Mouse (Mus musculus) 3T3-L1 (cell line): Measurements from ENCODE around the gene Galnt18.

Experiments used
- DNase-seq: peaks from one replicate; pipeline ENCODE4 v3.0.0-alpha.2; 2015; ENCODE audit warnings: low read depth, low spot score

Gene Galnt18

DNA sequence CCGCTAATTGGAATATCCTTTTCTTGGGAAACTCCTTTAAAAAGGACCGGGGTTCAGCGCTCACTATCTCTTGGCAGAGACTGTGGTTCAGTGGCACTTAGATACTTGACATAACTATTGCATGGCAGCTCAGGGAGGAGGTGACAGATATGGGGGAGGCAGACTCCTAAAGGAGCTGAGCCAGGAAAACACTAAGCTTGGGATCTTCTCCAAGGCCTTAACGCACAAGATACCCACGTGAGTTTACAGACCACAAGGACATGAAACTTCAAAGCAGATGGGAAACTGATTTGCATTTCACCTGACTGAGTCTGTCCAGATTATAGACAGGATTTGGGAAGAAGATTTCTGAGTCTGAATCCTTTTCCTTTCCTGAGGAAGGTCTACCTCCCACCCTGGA lies 141.3 kb downstream of the Galnt18 start:
- no peak for DNase-seq

GRCm38 (mm10) chr7:111637866-111638448 lies 141.8 kb downstream of the Galnt18 start:
- DNase-seq, result no peak

GRCm38 (mm10) chr7:111636503-111636902 lies 143.3 kb downstream of the Galnt18 start:
- DNase-seq, result no peak

DNA sequence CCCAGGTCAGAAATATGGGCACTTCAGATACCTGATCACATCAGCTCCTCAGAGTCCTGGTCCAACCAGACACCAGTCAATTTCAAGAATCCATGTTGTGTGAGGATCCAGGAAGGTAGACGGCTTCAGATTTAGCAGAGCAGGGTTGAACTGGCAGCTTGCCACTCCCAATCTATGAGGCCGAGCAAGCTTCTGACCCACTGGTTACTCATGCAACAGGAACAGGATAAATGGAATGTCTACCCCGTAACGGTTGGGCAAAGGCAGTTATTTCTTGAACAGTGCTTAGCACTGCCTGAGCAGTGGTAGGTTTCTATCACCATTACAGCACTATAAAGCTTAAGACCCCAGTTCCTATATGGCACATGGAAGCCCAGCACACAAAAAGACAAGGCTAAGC lies 148.5 kb downstream of the Galnt18 start:
- peak; percentile 39 for DNase-seq

DNA sequence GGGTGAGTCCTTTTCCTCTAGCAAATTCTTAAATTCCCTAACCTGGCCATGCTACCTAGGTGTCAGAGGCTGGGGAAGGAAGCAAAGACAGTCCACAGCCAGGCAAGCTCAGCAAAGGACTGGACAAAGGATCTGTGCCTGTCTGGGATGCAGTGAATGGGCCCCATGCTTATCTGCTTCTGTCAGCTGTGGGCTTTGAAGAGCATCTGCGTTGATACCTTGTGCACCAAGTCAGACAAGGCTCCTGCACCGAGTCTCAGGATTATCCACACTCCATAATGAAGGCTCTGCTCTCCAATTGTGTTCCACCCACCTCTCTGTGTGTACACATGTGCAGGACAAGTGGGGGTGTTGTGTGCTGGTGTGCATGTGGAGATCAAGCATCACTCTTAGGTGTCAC lies 153.5 kb downstream of the Galnt18 start:
- no peak for DNase-seq

DNA sequence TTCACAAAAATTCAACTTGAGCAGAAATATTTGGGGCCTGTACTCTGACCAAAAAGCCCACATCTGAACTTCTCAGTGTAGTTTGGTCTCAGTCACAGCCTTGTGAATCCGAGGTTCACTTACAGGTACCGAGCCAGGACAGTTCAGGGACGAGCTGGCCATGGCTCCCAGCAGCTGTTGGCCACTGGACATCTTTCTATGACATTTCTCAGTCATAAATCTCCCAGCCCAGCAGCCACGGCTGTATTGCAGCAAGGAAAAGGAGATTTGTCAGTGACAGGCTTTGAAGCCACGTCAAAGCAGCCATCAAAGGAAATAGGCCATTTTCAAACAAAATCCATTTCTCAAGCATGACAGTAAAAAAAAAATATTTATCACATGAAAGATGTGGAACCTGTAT lies 154.0 kb downstream of the Galnt18 start:
- DNase-seq, result no peak

DNA sequence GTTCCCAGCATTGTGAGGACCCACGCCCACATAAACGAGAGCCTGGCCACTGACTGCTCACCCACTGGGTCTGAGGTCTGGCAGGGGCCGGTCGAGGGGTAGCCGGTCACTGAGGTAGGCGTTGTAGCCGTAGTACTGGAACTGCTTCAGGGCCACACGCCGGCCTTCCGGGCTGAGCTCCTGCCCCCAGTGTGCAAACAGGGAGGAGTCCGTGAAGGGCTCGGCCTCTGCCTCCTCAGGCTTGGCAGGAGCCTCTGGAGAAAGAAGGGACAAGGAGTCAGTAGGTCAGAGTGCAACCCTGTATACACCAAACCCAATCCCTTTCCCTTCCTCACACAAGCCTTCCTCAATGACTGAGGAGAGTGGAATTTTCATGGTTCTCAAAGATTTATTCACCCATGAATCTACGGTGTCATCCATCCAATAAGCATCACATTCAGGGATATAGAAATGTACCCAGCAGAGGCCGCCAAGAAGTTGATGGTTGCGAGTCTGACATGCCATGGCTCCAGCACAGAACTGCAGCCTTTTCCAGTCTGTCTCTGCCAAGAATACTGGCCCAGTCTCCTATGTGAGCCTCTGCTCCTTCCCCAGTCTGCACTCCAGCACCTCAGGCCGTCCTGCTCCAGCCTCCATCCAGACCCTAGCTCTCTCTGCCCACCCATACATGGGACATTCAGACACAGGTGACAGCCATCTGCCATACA lies 163.4 kb downstream of the Galnt18 start:
- no peak for DNase-seq

DNA sequence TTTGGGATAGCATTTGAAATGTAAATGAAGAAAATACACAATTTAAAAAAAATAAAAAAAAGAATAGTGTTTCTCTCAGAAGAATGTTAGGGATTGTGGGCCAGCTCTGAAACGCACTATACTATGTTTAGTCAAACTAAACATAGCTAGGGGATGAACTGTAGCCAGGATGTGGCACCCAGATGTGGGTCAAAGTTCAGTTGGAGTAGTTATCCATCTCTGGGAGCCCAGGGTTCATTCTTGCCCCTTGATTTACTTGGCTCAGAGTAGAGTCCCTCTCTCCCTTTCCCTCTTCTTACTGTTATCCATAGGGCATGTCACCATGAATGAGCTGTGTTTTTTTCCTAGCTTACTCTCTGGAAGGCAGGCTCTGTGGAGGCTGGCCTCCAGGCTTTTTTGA lies 165.3 kb downstream of the Galnt18 start:
- no peak for DNase-seq

- no peak for DNase-seq
These were observed 172.3 kb downstream of the Galnt18 start for GRCm38 (mm10) chr7:111607476-111607875.

DNA sequence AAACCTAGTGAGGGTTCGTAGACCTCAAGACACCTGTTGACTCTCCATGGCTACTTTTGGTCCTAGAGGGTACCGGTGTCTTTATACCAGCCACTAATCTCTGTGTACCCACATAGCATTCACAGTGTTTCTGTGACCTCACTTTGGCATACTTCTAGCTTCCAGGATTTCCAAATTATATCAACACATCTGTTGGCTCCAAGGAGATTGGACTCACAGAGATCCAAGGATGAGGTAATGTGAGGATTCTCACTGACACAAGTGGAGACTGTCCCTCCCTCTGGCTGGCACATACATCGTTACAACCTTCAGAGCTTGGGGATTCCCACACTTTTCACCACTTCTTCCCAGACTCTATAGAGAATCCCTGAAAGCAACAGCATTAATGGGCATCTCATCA lies 173.7 kb downstream of the Galnt18 start:
- no peak for DNase-seq

GRCm38 (mm10) chr7:111605663-111606062 lies 174.1 kb downstream of the Galnt18 start:
- DNase-seq, result no peak

DNA sequence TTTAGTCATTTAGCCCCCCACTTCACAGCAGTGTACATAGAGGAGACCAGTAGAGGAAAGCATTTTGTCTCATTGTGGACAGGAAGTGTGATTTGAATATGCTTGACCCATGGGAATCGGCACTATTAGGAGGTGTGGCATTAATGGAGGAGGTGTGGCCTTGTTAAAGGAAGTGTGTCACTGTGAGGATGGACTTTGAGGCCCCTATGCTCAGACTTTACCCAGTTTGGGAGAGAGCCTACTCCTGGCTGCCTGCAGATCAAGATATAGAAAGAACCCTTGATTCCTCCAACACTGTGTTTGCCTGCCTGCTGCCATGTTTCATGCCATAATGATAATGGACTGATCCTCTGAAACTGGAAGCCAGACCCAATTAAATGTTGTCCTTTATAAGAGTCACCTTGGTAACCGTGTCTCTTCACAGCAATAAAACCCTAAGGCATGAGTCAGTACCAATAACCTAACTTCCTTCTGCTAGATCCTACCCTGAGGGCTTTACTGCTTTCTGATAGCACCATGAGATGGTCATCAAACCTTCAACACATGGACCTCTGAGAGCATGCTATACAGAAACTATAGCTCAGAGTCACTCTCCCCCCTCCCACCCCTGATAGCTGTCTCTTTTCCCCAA lies 175.1 kb downstream of the Galnt18 start:
- DNase-seq, result no peak

- DNase-seq, result no peak
These were observed 176.6 kb downstream of the Galnt18 start for GRCm38 (mm10) chr7:111603186-111603585.

- DNase-seq, result peak; percentile 38
These were observed 178.3 kb downstream of the Galnt18 start for GRCm38 (mm10) chr7:111601339-111602067.

DNA sequence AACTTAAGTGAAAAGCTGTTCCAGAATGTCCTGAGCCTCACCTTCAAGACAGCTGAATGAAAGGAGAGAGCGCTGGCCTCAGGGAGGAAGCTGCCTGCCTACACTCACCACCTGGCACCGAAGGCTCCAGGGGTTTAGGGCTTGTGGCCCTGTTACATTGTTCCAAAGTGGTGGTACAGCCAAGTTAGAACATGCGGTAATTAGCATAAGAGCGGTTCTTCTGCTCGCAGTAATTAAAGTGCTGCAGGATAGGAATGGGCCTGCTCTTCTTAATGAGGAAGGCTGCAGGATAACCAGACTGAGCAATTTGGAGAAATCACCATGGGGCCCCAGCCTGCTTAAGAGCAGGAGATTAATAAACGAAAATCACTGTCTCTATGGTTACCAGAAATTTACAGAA lies 179.0 kb downstream of the Galnt18 start:
- no peak for DNase-seq

GRCm38 (mm10) chr7:111593680-111594079 lies 186.1 kb downstream of the Galnt18 start:
- DNase-seq, result no peak

DNA sequence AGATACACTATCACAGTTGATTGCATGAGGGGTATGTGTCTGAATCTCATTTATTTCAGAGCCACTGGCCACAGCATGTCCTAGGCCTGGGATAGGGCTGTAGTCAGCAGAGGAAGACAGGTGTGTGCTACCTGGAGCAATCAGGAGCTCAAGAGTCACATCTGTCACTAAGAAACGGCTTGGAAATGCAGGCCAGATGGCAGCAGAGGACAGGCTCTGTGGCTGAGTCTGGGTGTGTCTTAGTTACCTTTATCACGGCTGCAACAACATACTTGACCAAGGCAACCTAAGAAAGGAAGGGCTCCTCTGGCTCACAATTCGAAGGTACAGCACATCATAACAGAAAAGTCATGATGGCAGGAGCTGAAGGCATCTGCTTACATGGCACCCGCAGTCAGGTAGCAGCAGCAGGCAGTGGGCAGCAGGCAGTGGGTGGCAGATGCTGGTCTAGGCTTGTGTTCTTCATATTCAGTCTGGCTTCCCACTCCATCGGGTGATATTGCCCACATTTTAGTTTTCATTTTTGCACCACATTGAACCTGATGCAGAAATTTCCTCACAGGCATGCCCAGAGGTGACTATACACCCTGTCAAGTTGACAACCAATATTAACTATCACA lies 190.2 kb downstream of the Galnt18 start:
- no peak for DNase-seq

- no peak for DNase-seq
These were observed 191.4 kb downstream of the Galnt18 start for GRCm38 (mm10) chr7:111588291-111588781.

GRCm38 (mm10) chr7:111580547-111580946 lies 199.2 kb downstream of the Galnt18 start:
- DNase-seq, result no peak

DNA sequence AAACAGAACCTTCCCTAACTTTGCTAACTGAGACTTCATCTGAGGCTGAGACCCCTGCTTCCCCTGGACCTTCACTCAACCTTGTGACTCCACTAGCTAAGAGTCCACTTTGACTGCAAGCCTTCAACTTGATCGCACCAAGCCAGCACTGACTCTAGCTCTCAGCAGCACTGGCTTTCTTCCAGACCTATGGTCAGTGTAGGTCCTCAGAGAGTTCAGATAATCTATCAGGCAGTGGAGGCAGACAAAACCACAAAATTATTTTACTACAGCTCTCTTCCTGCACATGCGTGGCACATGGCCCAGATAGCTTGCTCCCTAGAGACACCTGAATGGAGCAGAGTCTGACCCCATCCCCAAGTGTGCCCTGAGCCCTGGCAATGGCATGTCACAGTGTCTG lies 204.7 kb downstream of the Galnt18 start:
- peak; percentile 80 for DNase-seq

GRCm38 (mm10) chr7:111572336-111572735 lies 207.4 kb downstream of the Galnt18 start:
- no peak for DNase-seq

DNA sequence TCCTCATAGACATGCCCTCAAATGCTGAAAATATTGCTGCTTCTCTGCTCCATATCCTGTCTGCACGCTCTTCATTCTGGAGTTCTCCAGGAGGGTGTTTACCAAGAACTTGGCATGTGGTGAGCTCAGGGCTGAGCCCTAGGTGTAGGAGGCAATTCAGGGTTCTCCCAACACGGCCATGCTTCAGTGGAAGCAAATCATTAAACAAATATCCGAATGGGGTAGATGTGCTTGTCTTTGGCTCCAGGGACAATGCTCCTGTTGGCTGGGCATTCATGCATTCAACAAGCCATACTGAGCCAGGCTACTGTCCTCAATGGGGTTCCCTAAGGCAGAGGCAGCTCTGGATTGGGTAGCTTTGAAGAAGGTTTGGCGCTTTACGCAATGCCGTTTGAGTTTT lies 212.9 kb downstream of the Galnt18 start:
- no peak for DNase-seq
